ENCODE assay signal across 28 mouse cellular contexts in genomic region chr2:58599639-58600038, GRCm38 (mm10). TPM values are rescaled to one million over a fixed set of nuclear protein-coding genes. Genes with fewer than 3 reads are reported as not detected.
DNase-seq lines count a peak whose midpoint lies in the region; ATAC-seq and TF ChIP-seq lines count a peak whose summit lies in the region.
"Had no signal": no experiment of that assay in that cellular context is flagged by ENCODE, and none has a peak within 500 bp of the region (broad histone marks: within the 10 kb centered on the region; RNA-seq: fewer than 3 reads in every experiment).

No protein-coding gene starts in this region.

- H3K4me3 ChIP-seq in heart, embryonic 12.5 days, result no peak overlapping the region
- H3K4me3 ChIP-seq in forebrain, embryonic 15.5 days, result no peak overlapping the region
- H3K4me3 ChIP-seq in liver, postnatal 0 days (ENCODE audit: low read depth, low read length), result no peak overlapping the region
- H3K4me3 ChIP-seq: embryonic facial prominence, embryonic 13.5 days; embryonic facial prominence, embryonic 15.5 days; erythroblast, embryonic 14.5 days; forebrain, embryonic 10.5 days; forebrain, embryonic 12.5 days had no signal

- no peak for TF ChIP-seq CTCF in liver, postnatal 0 days (IDR thresholded peaks at IDR 0.05; ENCODE audit: low read depth)

- H3K36me3 ChIP-seq in heart, embryonic 12.5 days, result no peaks in the 10 kb centered on the region
- H3K36me3 ChIP-seq in splenic B cell, adult 2 months (ENCODE audit: control insufficient read depth, insufficient read depth, low read length, poor library complexity, severe bottlenecking), result no peaks in the 10 kb centered on the region
- no peaks in the 10 kb centered on the region for H3K36me3 ChIP-seq in forebrain, embryonic 15.5 days
- no peaks in the 10 kb centered on the region for H3K36me3 ChIP-seq in liver, postnatal 0 days (replicated peaks; ENCODE audit: insufficient read depth, low read length)
- H3K36me3 ChIP-seq: embryonic facial prominence, embryonic 13.5 days; embryonic facial prominence, embryonic 15.5 days; forebrain, embryonic 10.5 days; forebrain, embryonic 12.5 days; G1E had no signal

- no peak for ATAC-seq in heart, embryonic 12.5 days (ENCODE audit: insufficient number of reproducible peaks, low FRiP score)
- peak; percentile 62 for ATAC-seq in megakaryocyte, adult 5-6 weeks (ENCODE audit: poor library complexity, severe bottlenecking)
- ATAC-seq in forebrain, embryonic 15.5 days (replicated peaks), result no peak
- ATAC-seq in liver, postnatal 0 days, result no peak
- ATAC-seq: CD4-positive, CD25-positive, alpha-beta regulatory T cell, adult 4 months; forebrain, embryonic 14.5 days; forebrain, postnatal 0 days; Patski had no signal

- 86% methylated on average over 6 of the region's 6 CpGs for WGBS in heart, embryonic 12.5 days
- 92% methylated on average over 6 of the region's 6 CpGs for WGBS in forebrain, embryonic 15.5 days
- 59% methylated on average over 6 of the region's 6 CpGs for WGBS in liver, postnatal 0 days (ENCODE audit: insufficient replicate concordance)

- TF ChIP-seq EP300 in liver, postnatal 0 days (IDR thresholded peaks at IDR 0.05; ENCODE audit: low read depth), result no peak

- H3K4me2 ChIP-seq in heart, embryonic 12.5 days, result no peak overlapping the region
- H3K4me2 ChIP-seq in forebrain, embryonic 15.5 days (replicated peaks), result no peak overlapping the region
- H3K4me2 ChIP-seq in liver, postnatal 0 days (ENCODE audit: low read depth, low read length), result no peak overlapping the region
- H3K4me2 ChIP-seq: embryonic facial prominence, embryonic 13.5 days; embryonic facial prominence, embryonic 15.5 days; forebrain, embryonic 12.5 days had no signal

- peak; percentile 10 for DNase-seq in heart, adult 11 months
- peak; percentile 2 for DNase-seq in splenic B cell, adult 2 months (ENCODE audit: low read depth, low spot score)
- DNase-seq in liver, postnatal 0 days, result no peak
- DNase-seq: adrenal gland, adult 2 months; adrenal gland, postnatal 10 days; adrenal gland, postnatal 25 days; B cell, adult 2 months; cerebellum, adult 11 months; cerebellum, adult 18-20 months; cerebellum, adult 8-10 months; cerebellum, adult 9-11 months; cerebellum, postnatal 14 days; cerebellum, postnatal 36 days; embryo, embryonic 11 days; forebrain, postnatal 0 days had no signal

- H3K9ac ChIP-seq in heart, embryonic 12.5 days, result no peak overlapping the region
- no peak overlapping the region for H3K9ac ChIP-seq in forebrain, embryonic 15.5 days (replicated peaks)
- no peak overlapping the region for H3K9ac ChIP-seq in liver, postnatal 0 days (replicated peaks)
- H3K9ac ChIP-seq: embryonic facial prominence, embryonic 13.5 days; embryonic facial prominence, embryonic 15.5 days; forebrain, embryonic 12.5 days; forebrain, postnatal 0 days had no signal

- no peaks in the 10 kb centered on the region for H3K27me3 ChIP-seq in heart, embryonic 12.5 days (replicated peaks)
- no peaks in the 10 kb centered on the region for H3K27me3 ChIP-seq in splenic B cell, adult 2 months (ENCODE audit: control insufficient read depth, insufficient read depth, low read length, poor library complexity, severe bottlenecking)
- no peaks in the 10 kb centered on the region for H3K27me3 ChIP-seq in forebrain, embryonic 15.5 days
- no peaks in the 10 kb centered on the region for H3K27me3 ChIP-seq in liver, postnatal 0 days (ENCODE audit: insufficient read depth, low read length)
- H3K27me3 ChIP-seq: CH12.LX; embryonic facial prominence, embryonic 13.5 days; embryonic facial prominence, embryonic 15.5 days; forebrain, embryonic 12.5 days; Patski had no signal

- 0 out of 2 replicates have a peak, but pooled peaks cover 4% of the 10 kb centered on the region for H3K9me3 ChIP-seq in heart, embryonic 12.5 days (replicated peaks)
- H3K9me3 ChIP-seq in forebrain, embryonic 15.5 days, result no peaks in the 10 kb centered on the region
- no peaks in the 10 kb centered on the region for H3K9me3 ChIP-seq in liver, postnatal 0 days (ENCODE audit: low read length)
- H3K9me3 ChIP-seq: embryonic facial prominence, embryonic 13.5 days; embryonic facial prominence, embryonic 15.5 days; forebrain, embryonic 10.5 days; forebrain, embryonic 12.5 days had no signal

- peaks cover 19% of the 10 kb centered on the region for H3K4me1 ChIP-seq in heart, embryonic 12.5 days (replicated peaks)
- H3K4me1 ChIP-seq in forebrain, embryonic 15.5 days, result peaks cover 28% of the 10 kb centered on the region
- no peaks in the 10 kb centered on the region for H3K4me1 ChIP-seq in liver, postnatal 0 days (ENCODE audit: insufficient read depth)
- H3K4me1 ChIP-seq: forebrain, embryonic 12.5 days had no signal

- H3K27ac ChIP-seq in heart, embryonic 12.5 days (ENCODE audit: poor library complexity, severe bottlenecking), result no peak overlapping the region
- H3K27ac ChIP-seq in forebrain, embryonic 15.5 days (replicated peaks), result no peak overlapping the region
- H3K27ac ChIP-seq in liver, postnatal 0 days (ENCODE audit: low read depth), result no peak overlapping the region
- H3K27ac ChIP-seq: embryonic facial prominence, embryonic 13.5 days; embryonic facial prominence, embryonic 15.5 days; forebrain, embryonic 10.5 days; forebrain, embryonic 12.5 days had no signal

RNA-seq across cellular contexts. Expression of gene Upp2, which starts 32.5 kb away (rescaled TPM):
- polyA plus RNA-seq in heart, embryonic 12.5 days (2016; fragmentation: Nextera tagmentation; extraction: Ambion mirVana), result 7.0 and 8.0 TPM in 2 replicates
- total RNA-seq in megakaryocyte, adult 5-6 weeks (2015), result 1.0 and 1.2 TPM in 2 replicates
- 0.70 TPM in 1 of 2 replicates, not detected in the other for total RNA-seq in megakaryocyte, adult 5-6 weeks (2017)
- 14.4 and 16.1 TPM in 2 replicates for polyA plus RNA-seq in forebrain, embryonic 15.5 days (2015; fragmentation: Nextera tagmentation; extraction: Ambion mirVana)
- 45.7 and 55.8 TPM in 2 replicates for polyA plus RNA-seq in liver, postnatal 0 days (2015; fragmentation: Nextera tagmentation; extraction: Ambion mirVana)
- total RNA-seq: CH12.LX had no signal
- polyA plus RNA-seq: CD4-positive, CD25-positive, alpha-beta regulatory T cell, adult 4 months; erythroblast, embryonic 14.5 days; G1E had no signal

RNA-seq across cellular contexts. Expression of gene Acvr1, which starts 32.7 kb away (rescaled TPM):
- 11.6 and 12.0 TPM in 2 replicates for polyA plus RNA-seq in heart, embryonic 12.5 days (2016; fragmentation: Nextera tagmentation; extraction: Ambion mirVana)
- 9.6 and 13.2 TPM in 2 replicates for total RNA-seq in megakaryocyte, adult 5-6 weeks (2015)
- 3.0 and 3.1 TPM in 2 replicates for total RNA-seq in megakaryocyte, adult 5-6 weeks (2017)
- 7.4 and 7.9 TPM in 2 replicates for polyA plus RNA-seq in forebrain, embryonic 15.5 days (2015; fragmentation: Nextera tagmentation; extraction: Ambion mirVana)
- 2.7 and 2.8 TPM in 2 replicates for polyA plus RNA-seq in liver, postnatal 0 days (2015; fragmentation: Nextera tagmentation; extraction: Ambion mirVana)
- total RNA-seq: CH12.LX had no signal
- polyA plus RNA-seq: erythroblast, embryonic 14.5 days; G1E had no signal
